Mouse (Mus musculus) embryonic facial prominence, embryonic 13.5 days (tissue): Measurements from ENCODE around the gene Casp6. TPM values are rescaled to one million over a fixed set of nuclear protein-coding genes. Genes with fewer than 3 reads are reported as not detected.

Experiments
- ATAC-seq: fragments of 200-750 bp; cut with Nextera tagmentation; 2 replicates; pipeline ENCODE4 v1.8.0; 2017; ENCODE audit warnings: low read depth; ENCODE audit not compliant: insufficient number of reproducible peaks, insufficient read depth, low FRiP score, low TSS enrichment
- H3K27ac ChIP-seq: fragments of 300-500 bp; sonication (generic); 2 replicates; pipeline ENCODE4 v1.5.1; 2015; ENCODE audit warnings: moderate library complexity, mild to moderate bottlenecking, inconsistent platforms
- H3K27me3 ChIP-seq: fragments of 300-500 bp; sonication (generic); 2 replicates; pipeline ENCODE4 v1.6.1; 2015; ENCODE audit warnings: mild to moderate bottlenecking, inconsistent platforms
- H3K36me3 ChIP-seq: fragments of 300-500 bp; sonication (generic); 2 replicates; pipeline ENCODE4 v1.6.1; 2015; ENCODE audit warnings: mild to moderate bottlenecking, inconsistent platforms
- H3K4me1 ChIP-seq: fragments of 300-500 bp; sonication (generic); 2 replicates; pipeline ENCODE4 v1.6.1; 2015; ENCODE audit warnings: inconsistent platforms
- H3K4me2 ChIP-seq: fragments of 300-500 bp; sonication (generic); 2 replicates; pipeline ENCODE4 v1.6.1; 2015; ENCODE audit warnings: moderate library complexity, mild to moderate bottlenecking, inconsistent platforms
- H3K4me3 ChIP-seq: fragments of 300-500 bp; sonication (generic); 2 replicates; pipeline ENCODE4 v1.5.1; 2015; ENCODE audit warnings: mild to moderate bottlenecking, inconsistent platforms
- H3K9ac ChIP-seq: fragments of 300-500 bp; sonication (generic); 2 replicates; pipeline ENCODE4 v1.6.1; 2015; ENCODE audit warnings: mild to moderate bottlenecking, inconsistent platforms
- H3K9me3 ChIP-seq: fragments of 300-500 bp; sonication (generic); 2 replicates; pipeline ENCODE4 v1.6.1; 2016; ENCODE audit warnings: inconsistent platforms
- WGBS: fragments of 180-500 bp; shearing (Covaris S2); methylation state at CpG from one replicate; pipeline ENCODE4 v1.1.7; 2015; ENCODE audit warnings: mixed read lengths; 5-methylcytosine and 5-hydroxymethylcytosine counted together
- polyA plus RNA-seq: library from polyadenylated mRNA; unstranded; fragments of >200 nt; fragmentation: Nextera tagmentation; extraction: Ambion mirVana; gene quantifications from 2 replicates; pipeline ENCODE4 v1.2.1, GENCODE M21; 2015

The Casp6 gene
- polyA plus RNA-seq, 1 experiment from 2014 or later, result 91.9 TPM

DNA sequence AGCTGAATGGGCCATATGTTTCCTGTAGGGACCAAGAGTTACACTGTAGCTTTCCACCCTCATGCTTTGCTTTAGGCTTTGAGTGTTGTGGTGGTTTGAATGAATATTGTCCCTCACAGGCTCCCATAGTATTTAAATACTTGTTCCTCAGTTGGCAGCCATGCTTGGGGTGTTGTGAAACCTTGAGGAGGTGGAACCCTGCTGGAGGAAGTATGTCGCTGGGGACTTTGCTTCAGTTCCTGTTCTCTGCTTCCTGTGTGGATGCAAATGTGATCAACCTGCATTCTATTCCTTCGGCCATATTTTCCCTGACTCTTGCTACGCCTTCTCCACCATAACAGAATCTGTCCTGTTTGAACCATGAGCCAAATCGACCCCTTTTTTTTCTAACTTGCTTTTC is 52.1 kb downstream of the Casp6 start:
- WGBS, result 85% methylated on average over 4 of the region's 4 CpGs
- Histone ChIP-seq H3K4me1 (no peaks in the 10 kb centered on the region), H3K9me3 (no peaks in the 10 kb centered on the region)

DNA sequence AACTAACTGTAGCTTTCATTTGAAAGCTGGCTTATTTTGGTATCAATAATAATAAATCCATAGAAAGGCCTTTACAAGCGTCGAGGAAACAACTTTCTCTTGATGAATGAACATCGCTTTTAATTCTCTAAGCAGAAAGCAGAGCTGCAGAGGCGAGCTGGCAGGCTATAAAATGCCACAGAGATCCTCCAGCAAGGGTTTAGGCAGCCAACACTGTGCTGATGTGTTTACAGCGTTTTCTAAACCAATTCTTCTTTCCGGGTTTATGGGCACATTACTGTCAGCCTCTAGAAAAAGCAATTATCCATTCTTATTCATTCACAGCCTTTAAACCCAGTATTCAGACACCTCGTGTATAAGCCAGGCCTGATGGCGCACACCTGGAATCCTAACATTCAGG is 61.3 kb downstream of the Casp6 start:
- WGBS, result 81% methylated on average over 8 of the region's 8 CpGs
- Histone ChIP-seq H3K9me3 (no peaks in the 10 kb centered on the region), H3K9ac (no peak overlapping the region), H3K4me3 (no peak overlapping the region), H3K4me1 (no peaks in the 10 kb centered on the region), H3K27ac (no peak overlapping the region), H3K4me2 (no peak overlapping the region), H3K36me3 (no peaks in the 10 kb centered on the region), H3K27me3 (peaks cover 2% of the 10 kb centered on the region)
- no peak for ATAC-seq

More for the DNA sequence above, 52.1 kb downstream of the Casp6 start:
- no peak overlapping the region for H3K27ac ChIP-seq
- no peak overlapping the region for H3K4me3 ChIP-seq
- H3K36me3 ChIP-seq, result no peaks in the 10 kb centered on the region
- H3K27me3 ChIP-seq, result no peaks in the 10 kb centered on the region
- no peak overlapping the region for H3K9ac ChIP-seq
- ATAC-seq, result no peak
- no peak overlapping the region for H3K4me2 ChIP-seq

Other genes with a start within 250 kb of the Casp6 start
- gene Egf, start 146.1 kb upstream of the Casp6 start, polyA plus RNA-seq, result 1.3 and 1.6 TPM in 2 replicates
- not detected in 2 replicates for gene Lrit3, start 97.4 kb upstream of the Casp6 start, polyA plus RNA-seq
- gene Rrh, start 78.8 kb upstream of the Casp6 start, polyA plus RNA-seq, result 0.23 and 0.38 TPM in 2 replicates
- 63.7 and 90.1 TPM in 2 replicates for gene Gar1, start 70.0 kb upstream of the Casp6 start, polyA plus RNA-seq
- gene Cfi, start 65.5 kb upstream of the Casp6 start, polyA plus RNA-seq, result 0.11 and 3.2 TPM in 2 replicates
- 25.4 and 32.5 TPM in 2 replicates for gene Pla2g12a, start 22.8 kb upstream of the Casp6 start, polyA plus RNA-seq
- 4.2 and 4.7 TPM in 2 replicates for gene Mcub, start 68.8 kb downstream of the Casp6 start, polyA plus RNA-seq
- 32.8 and 33.6 TPM in 2 replicates for gene Sec24b, start 160.1 kb downstream of the Casp6 start, polyA plus RNA-seq
- 13.5 and 14.8 TPM in 2 replicates for gene Col25a1, start 230.1 kb downstream of the Casp6 start, polyA plus RNA-seq